Mouse (Mus musculus) retina, adult 2 months (tissue): ENCODE data around the gene Rnf24.

Experiments
- DNase-seq: peaks from one replicate; pipeline ENCODE4 v3.0.0-alpha.2; 2012; ENCODE audit warnings: low read depth, low spot score

Gene Rnf24

GRCm38 (mm10) chr2:131352747-131353563 lies at the start of gene Rnf24:
Gene Rnf24, minus strand, starts transcription at chr2:131352892.
- peak; percentile 93 for DNase-seq

GRCm38 (mm10) chr2:131401794-131402495 lies 49.3 kb upstream of the Rnf24 start:
- no peak for DNase-seq

- DNase-seq, result no peak
These were observed 48.2 kb upstream of the Rnf24 start for GRCm38 (mm10) chr2:131400846-131401245.

- DNase-seq, result no peak
These were observed 44.7 kb upstream of the Rnf24 start for GRCm38 (mm10) chr2:131397323-131397848.

GRCm38 (mm10) chr2:131386350-131386962 lies 33.8 kb upstream of the Rnf24 start:
- DNase-seq, result no peak

- DNase-seq, result no peak
These were observed 32.5 kb upstream of the Rnf24 start for GRCm38 (mm10) chr2:131385176-131385575.

- no peak for DNase-seq
These were observed 26.8 kb upstream of the Rnf24 start for GRCm38 (mm10) chr2:131379541-131379940.

GRCm38 (mm10) chr2:131378872-131379271 lies 26.2 kb upstream of the Rnf24 start:
- DNase-seq, result no peak

GRCm38 (mm10) chr2:131377055-131377454 lies 24.4 kb upstream of the Rnf24 start:
- DNase-seq, result no peak

GRCm38 (mm10) chr2:131373656-131374055 lies 21.0 kb upstream of the Rnf24 start:
- DNase-seq, result no peak

- no peak for DNase-seq
These were observed 19.7 kb upstream of the Rnf24 start for GRCm38 (mm10) chr2:131372276-131372877.

- no peak for DNase-seq
These were observed 19.1 kb upstream of the Rnf24 start for GRCm38 (mm10) chr2:131371811-131372210.

- DNase-seq, result no peak
These were observed 18.1 kb upstream of the Rnf24 start for GRCm38 (mm10) chr2:131370828-131371227.

GRCm38 (mm10) chr2:131364689-131365088 lies 12.0 kb upstream of the Rnf24 start:
- DNase-seq, result no peak

GRCm38 (mm10) chr2:131358481-131358880 lies 5.8 kb upstream of the Rnf24 start:
- no peak for DNase-seq

GRCm38 (mm10) chr2:131354049-131354448 lies 1.4 kb upstream of the Rnf24 start:
- no peak for DNase-seq

GRCm38 (mm10) chr2:131353564-131353915 lies 848 bp upstream of the Rnf24 start:
- DNase-seq, result no peak

GRCm38 (mm10) chr2:131351968-131352746 lies 535 bp downstream of the Rnf24 start:
- DNase-seq, result no peak

- no peak for DNase-seq
These were observed 1.2 kb downstream of the Rnf24 start for GRCm38 (mm10) chr2:131351471-131351870.

GRCm38 (mm10) chr2:131350301-131350700 lies 2.4 kb downstream of the Rnf24 start:
- no peak for DNase-seq

- DNase-seq, result no peak
These were observed 7.1 kb downstream of the Rnf24 start for GRCm38 (mm10) chr2:131345556-131345955.
